Mouse (Mus musculus) 3134 (cell line): ENCODE results near the gene Krt24.

Experiments used
- DNase-seq: peaks from one replicate; pipeline ENCODE4 v3.0.0-alpha.2; 2011; ENCODE audit warnings: low spot score; ENCODE audit not compliant: insufficient read length; ENCODE audit errors: extremely low read depth

Krt24 gene

DNA sequence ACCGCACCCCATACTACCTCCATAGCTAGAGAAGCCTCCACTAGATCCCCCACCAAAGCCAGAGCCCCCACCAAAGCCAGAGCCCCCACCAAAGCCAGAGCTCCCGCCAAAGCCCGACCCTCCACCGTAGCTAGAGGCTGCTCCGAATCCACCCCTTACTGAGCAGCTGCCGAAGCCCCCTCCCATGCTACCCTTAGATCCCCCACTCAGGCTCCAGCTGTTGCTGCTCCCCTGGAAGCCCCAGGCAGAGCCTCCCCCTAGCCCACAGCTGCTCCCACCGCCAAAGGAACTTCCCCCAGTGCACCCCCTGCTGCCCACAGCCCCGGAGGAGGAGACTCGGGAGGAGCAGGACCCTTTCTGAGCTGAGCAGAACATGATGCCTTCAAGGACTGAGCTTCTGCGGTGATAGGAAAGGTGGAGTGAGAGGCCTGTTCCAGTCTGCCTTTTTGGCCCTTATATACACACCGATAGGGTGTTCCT lies at the start of gene Krt24:
Gene Krt24 (minus strand): TSS at position 430 of the 480 bp plus-strand sequence.
- no peak for DNase-seq

DNA sequence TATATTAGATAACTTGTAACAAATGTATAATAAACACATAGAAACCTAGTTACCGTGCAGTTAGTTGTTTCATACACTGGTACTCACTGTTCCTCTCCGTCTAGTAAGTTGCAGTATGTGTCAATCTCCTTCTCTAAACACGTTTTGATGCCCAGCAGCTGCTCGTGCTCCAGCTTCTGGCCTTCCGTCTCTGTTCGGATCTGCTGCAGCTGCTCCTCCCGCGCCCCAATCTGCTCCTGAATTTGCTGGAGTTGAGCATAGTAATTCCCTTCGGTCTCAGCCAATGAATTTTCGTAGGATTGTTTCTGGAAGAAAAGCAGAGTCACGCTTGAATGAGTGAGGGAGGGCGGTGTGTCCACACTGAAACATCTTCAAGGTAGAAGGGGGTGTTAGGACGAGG lies 48.4 kb upstream of the Krt24 start:
- DNase-seq = no peak

DNA sequence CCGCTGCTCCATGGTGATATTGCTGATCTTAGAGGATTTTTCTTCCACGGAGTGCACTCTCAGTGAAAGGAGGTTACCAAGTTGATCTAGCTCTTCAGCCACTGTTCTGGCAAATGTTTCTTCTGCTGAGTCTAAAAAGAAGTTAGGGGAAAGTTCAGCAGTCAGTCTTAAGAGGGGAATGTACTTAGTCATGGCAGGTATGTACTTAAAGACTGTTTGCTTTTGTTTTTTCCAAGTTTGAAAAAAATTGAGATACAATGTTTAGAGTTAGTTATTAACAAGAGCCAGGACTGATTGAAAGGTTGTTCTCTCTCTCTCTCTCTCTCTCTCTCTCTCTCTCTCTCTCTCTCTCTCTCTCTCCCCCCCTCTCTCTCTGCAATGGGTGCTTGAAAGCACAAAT lies 44.6 kb upstream of the Krt24 start:
- no peak for DNase-seq

DNA sequence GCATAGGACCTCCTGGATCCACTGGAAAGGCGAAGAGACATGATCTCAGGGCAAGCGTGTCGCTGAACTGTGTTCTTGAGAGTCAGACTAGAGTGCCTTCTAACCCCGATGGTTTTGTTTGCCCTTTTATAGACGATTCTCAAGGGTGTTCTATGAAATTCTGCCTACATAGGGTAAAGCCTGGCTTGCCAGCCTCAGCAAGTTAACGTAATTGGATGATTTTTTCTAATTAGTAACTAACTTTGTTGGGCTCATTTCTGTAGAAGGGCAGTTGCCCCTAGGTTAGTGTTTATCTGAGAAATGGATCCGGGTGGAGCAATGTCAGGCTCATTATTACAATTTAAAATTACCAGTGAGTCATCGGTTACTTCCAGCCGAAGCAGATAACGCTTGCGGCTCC lies 37.8 kb upstream of the Krt24 start, which contains the start of gene Krt25:
Gene Krt25 (minus strand): TSS at position 101 of the 400 bp plus-strand sequence.
- DNase-seq = no peak

DNA sequence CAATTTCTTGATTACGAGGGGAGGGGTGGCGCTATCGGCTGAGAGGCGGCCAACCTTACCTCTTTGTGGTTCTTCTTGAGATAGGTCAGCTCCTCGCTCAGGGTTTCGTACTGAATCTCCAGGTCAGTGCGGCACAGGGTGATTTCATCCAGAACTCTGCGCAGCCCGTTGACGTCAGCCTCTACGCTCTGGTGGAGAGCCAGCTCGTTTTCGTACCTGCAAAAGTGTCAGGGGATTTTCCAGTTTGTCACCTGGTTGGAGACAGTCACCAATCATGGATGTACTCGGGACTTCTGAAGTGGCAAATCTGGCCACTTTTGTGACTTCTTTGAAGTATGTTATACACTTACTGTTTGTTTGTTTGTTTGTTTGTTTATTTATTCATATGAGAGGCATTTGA lies 36.0 kb upstream of the Krt24 start:
- DNase-seq = no peak

DNA sequence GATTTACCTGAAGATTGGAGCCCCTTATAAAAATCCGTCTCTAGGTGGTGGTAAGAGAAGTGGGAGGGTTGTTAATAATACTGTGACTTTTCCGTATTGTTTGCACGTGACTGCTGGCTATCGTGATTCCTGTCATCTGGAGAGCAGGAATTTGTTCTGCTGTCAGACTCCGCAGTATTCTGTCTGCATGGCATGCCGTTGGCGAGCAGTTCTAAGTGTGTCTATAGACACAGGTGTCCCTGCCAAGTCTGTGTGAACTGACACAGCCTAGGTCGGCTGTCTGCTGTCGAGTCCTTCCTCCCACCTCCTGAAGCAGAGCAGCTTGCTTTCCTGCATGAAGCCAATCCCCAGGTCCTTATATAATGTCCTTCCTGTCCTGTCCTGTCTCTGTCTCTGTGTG lies 34.1 kb upstream of the Krt24 start:
- no peak for DNase-seq

DNA sequence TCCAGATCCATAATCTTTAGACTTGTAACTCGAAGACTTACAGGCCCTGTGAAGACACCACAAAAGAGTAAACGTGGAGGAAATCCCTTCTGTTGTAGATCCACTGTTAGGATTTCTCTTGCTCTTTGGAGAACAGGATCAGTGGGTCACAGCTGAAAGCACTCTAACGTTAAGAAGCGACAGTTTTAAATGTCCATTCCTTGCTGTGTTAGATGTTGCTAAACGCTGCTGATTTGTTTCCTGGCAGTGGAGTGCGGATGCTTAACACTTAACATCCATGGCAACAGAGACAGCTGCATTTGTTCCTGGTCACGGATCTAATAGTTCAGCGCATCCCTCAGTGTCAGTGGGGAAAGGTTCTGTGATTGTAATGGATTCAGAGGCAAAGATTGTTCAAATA lies 31.5 kb upstream of the Krt24 start:
- DNase-seq = no peak

DNA sequence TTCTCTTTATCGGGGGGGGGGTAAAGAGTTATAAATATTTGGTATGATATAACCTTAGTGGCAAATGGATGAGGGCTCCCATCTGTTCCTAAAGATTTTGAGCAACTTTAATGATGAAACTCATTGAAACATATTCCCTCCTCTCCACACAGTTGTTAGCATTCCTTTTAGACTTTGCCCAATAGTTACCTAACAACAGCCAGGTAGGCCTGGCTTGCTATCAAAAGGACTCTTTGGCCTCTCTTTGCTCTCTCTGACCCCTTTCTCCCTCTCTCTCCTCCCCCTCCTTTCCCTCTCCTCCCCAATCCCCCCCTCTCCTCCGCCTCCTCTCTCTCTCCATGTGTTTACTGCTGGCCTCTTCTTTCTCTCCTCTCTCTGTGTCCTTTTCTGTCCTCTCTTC lies 29.5 kb upstream of the Krt24 start:
- no peak for DNase-seq

DNA sequence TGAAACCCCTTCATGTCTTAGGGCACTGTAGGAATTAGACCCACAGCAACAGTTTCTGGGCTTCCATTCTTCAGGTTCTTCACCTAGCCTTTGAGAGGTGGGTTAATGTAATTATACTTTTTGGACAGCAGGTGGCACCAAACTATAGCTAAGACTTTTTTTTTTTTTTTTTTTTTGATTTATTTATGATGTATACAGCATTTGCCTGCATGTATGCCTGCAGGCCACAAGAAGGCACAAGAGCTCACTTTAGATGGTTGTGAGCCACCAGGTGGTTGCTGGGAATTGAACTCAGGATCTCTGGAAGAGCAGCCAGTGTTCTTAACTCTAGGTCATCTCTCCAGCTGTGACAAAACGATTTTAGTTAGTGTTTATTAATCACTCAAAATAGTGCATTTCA lies 25.8 kb upstream of the Krt24 start:
- DNase-seq = peak; percentile 15

DNA sequence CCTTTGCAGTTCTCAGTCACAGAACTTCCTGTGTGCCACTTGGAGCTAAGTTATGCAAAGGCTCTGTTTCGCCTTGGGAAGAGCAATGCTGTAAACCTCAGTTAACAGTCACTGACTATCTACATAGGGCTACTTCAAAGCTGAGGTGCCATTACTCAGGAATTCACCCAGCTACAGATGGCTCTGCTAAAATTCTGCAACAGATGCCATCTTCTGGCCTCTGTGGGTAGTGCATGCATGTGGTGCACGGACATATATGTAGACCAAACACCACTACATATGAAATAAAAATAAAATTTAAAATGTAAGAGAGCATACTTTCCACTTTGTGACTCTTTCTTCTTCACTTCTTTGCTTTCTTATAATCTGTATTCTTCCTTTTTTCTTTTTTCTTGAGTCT lies 22.5 kb upstream of the Krt24 start:
- peak; percentile 20 for DNase-seq

DNA sequence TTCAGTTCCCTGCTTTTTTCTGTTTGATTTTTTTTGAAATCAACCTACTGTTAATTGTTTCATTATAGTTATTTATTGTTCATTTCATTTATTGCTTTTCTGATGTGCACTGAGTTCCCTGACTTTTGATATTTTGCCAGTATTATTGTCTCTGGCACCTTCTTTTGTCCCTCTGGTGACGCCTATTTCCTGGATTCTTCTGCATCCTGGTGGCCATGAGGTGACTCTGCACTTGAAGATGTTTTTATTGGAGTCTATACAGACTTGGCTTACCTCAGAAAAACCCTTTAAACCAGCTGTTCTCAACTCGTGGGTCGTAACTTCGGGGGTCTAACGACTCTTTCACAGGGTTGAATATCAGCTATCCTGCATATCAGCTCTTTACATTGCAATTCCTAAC lies 10.0 kb upstream of the Krt24 start:
- DNase-seq = no peak

DNA sequence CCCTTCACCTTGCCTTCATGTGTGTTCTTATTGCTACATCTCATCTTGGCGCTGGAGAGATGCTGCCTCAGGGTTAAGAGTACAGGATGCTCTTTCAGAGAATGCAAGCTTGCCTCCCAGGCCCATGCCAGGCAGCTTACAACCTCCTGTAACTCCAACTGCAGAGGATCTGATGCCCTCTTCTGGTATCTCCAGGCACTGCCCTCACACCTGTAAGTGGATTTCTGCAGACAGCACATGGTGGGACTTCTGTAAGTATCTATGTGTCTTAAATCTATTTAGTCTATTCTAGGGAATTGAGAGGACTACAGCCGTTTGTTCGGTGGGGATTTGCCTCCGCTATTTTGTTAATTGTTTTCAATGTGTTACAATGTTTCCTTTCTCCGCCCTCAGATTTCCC lies 7.8 kb upstream of the Krt24 start:
- DNase-seq = no peak

DNA sequence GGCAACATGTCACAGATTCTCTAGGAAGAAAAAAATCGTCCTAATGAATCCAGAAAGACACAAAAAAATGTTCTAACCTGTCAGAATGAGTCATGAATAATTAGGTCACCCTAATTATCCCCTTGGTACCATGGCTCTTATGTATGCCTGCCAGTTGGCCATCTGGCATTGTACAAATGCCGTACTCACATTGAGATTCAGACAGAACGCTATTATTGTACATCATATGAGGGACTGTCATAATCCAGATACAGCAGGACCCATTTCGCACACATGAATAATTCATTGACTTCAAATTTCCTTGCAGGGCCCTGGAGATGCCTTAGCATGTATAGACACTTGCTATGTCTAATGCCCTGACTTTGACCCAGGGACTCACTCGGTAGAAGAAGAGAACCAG lies 1.1 kb downstream of the Krt24 start:
- DNase-seq = no peak

DNA sequence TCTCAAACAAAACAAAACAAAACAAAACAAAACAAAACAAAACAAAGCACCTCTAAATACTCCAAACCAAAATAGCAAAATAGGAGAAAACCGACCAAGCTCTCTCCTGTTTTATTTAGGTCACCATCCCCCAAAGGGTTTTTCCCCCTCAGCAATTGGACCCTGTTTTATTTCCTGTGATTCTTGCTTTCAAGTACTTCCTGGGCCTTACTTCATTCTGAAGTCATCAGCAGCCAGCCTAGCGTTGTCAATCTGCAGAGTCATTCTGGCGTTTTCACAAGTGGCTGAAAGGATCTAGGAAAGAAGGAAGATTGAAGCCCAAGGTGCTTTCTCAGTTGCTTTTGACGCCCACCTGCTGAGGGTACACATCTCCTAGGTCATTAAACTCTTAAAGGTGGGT lies 1.7 kb downstream of the Krt24 start:
- DNase-seq = no peak

DNA sequence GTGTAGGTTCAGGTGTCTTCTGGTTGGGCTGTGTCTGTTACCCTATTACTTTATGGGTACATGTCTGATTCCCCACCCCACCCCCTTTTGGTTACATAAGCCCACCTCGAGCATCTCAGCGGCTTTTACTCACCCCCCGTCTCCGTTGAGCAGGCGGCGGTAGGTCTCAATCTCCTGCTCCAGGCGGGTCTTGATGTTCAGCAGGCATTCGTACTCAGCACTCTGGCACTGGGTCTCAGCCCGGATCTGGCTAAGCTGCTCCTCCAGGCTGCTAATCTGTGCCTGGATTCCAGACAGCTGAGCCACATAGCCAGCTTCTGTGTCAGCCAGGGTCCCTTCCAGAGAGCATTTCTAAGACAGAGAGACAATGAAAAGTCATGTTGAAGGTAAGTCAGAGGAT lies 3.9 kb downstream of the Krt24 start:
- DNase-seq = no peak

DNA sequence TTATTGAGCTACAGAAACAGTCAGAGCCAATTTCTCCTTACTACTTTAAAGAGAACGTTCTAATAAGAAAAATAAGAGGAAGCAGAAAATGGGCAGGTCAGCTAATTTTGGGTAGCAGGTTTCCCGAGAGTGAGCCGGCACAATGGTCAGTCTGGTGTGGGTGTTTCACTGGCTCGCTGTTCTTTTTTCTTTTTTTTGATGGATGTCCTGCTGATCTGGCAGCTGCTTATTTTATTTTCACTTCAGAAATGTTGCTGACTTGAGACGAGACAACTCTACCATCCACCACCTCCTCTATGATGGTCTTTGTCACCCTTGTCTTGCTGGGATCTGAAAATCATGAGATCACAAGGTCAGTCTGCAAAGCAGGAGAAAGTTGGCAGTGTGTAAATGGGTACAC lies 5.1 kb downstream of the Krt24 start:
- DNase-seq = no peak

DNA sequence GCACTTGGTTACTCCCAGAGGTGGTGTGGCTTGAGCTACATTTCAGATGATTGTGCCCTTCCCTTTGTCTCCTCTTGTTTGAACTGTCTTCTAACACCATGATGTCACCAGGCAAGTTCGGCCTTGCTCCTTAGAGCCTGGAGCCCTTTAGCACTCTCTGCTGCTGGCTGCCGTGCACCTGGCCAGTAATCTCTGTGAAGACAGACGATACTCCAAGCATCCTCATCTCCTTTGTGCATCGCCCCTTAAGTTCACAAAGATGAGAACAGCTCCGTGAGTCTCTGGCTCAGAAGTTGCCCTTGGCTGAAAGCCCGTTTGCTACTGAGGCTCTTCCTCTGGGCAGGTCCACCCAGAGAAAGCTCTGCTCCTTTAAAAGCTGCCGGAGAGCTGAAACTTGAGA lies 8.3 kb downstream of the Krt24 start:
- DNase-seq = no peak

DNA sequence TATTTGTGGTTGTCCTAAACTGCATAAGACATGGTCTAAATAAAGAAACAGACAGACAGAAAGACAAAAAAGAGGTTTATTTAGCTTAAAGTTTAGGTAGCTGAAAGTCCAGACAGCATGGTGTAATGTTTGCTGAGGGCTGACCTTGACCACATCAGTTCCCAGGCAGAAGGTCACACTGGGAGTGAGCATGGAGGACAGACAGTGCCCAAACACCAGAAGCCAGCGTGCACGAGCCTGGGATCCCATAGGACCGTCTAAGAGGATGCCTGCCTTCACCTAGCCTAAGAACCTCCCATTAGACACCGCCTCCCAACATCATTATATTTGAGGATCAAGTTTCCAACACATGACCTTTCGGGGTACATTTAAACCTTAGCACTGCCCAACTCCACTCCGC lies 9.4 kb downstream of the Krt24 start:
- no peak for DNase-seq

DNA sequence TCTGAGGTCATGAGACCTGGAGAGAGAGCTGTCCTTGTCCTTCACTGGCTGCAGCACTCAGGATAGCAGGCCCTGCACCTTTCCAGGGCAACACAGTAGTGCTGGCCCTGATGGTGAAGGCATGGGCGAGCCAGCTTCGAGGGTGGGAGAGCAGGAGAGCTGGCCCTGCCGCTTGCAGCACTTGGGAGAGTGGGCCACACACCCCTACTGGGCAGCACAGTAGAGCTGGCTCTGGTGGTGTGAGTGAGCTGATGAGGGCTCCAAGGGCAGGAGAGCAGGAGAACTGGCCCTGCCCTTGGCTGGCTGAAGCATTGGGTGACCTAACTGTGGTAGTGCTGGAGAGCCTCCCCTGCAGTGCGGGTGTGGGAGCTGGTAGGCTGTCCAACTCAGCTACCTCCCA lies 12.3 kb downstream of the Krt24 start:
- DNase-seq = no peak

DNA sequence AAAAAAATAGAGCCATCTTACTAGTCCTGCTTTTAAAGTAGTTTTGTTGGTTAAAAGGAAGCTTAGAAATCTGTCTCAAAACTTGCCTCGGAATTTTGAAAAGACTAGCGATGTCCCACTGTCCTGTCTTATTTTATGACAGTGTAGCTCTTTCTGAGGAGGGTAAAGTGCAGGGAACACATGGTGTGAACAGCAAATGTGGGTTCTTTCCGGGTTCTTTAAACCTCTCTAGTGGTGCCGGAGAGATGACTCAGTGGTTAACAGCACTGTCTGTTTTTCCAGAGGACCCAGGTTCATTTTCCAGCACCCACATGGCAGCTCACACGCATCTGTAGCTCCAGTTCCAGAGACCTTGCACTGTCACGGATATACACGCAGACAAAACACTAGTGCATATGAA lies 15.9 kb downstream of the Krt24 start:
- no peak for DNase-seq

DNA sequence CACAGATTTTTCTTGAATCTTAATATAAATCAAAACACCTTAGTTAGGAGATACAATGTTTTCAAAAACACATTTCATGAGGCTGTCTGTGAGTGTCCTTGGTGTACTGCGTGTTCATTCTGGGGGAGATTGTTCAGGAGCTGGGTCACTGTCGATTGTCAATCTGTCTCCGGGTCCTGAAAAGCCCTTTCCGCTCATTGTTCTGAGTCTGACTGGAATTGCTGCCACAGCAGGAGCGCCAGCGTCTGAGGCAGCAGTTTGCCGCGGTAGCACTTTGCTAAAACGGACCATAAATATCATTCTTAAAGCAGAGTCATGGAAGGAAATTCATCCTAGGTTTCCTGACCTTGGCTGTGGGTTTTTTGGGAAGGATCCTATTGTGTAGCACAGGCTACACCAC lies 19.3 kb downstream of the Krt24 start:
- DNase-seq = no peak

DNA sequence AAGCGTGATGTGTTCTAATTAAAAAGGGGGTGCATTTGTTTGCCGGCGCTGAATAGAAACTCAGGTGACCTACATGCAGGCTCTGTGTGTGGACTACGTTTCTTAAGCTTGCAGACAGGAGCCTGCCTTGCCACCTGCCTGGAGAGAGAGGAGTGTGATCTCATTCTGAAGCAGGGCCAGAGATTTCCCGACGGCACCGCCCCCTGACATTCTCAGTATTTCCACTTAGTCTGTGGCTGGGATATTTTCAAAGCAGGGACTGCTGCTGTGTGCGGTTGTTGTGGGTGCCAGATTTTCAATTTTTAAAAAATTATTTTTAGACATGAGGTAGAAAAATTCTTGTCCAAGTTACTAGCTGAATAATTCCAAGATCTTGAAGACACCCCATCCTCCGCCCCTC lies 19.8 kb downstream of the Krt24 start:
- no peak for DNase-seq

DNA sequence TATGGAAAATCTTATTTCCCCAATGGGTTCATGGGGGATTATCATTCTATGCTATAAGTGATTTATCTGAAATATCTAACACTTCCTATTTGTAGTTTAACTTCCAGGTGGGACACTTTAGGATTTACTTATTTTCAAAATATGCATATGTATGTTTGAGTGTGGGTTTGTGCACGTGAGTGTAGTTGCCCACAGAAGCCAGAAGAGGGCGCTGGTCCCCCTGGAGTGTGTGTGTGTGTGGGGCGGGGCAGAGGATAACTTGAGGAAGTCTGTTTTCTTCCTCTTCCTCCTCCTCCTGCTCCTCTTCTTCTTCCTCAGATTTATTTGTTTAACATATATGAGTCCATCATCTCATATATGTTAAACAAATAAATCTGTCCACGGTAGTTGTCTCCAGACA lies 28.8 kb downstream of the Krt24 start:
- DNase-seq = no peak

DNA sequence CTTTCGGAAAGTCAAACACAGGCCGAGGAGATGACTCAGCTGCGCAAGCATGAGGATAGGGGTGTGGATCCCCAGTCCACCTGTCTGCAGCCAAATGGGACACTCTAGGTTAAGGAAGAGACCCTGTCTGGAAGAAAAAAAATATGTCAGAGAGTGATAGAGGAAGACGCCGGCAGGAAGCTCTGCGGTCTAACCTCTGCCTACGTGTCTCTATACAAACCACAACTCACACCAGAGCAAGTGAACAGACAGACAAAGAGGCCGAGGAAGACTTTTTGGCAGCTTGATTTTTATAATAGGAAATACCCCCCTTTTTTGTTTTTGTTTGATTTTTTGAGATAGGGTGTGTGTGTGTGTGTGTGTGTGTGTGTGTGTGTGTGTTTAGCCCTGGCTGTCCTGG lies 29.7 kb downstream of the Krt24 start:
- no peak for DNase-seq
